Mouse (Mus musculus) liver, postnatal 0 days (tissue): ENCODE data around the gene Rgma.

Experiments
- CTCF ChIP-seq: sonication (generic); IDR thresholded peaks from 2 replicates; pipeline ENCODE4 v1.5.1; 2016; ENCODE audit warnings: antibody characterized with exemption, low read depth
- EP300 ChIP-seq: IDR thresholded peaks from 2 replicates; pipeline ENCODE4 v1.6.1; 2016; ENCODE audit warnings: antibody characterized with exemption, low read depth, mild to moderate bottlenecking

DNA sequence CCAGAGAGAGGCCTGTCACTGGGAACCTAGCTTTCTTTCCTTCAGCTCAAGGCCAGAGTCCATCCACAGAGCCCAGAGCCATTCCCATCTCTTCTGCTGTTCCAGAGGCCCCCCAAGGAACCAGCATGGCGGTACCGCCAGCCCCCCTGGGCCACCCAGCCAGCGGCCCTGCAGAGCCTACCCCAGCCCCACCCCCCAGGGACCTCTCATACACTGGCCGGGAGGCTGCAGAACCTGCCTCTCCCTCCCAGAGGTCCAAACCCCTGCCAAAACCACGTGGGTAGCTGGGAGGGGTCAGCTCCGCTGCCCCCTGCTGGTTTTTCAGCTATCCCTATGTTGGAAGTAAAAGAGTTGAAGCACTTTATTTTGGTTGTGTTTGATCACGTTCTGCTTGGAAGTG lies 44.1 kb downstream of the Rgma start:
- peak; percentile 18; the same call in 1 of the 2 replicates for TF ChIP-seq CTCF
- no peak for TF ChIP-seq EP300
